Mouse (Mus musculus) spleen, adult 2 months (tissue): Measurements from ENCODE around the gene 1110051M20Rik. TPM values are rescaled to one million over a fixed set of nuclear protein-coding genes. Genes with fewer than 3 reads are reported as not detected.

Experiments used
- DNase-seq, 2 experiments: peaks; one replicate each; pipeline versions ENCODE4 v3.0.0 to v3.0.0-alpha.2; 2012 to 2021; ENCODE audit warnings: low spot score in 2 of 2, low read depth in 1 of 2
- H3K27ac ChIP-seq: fragments of 200-500 bp; 2 replicates; pipeline ENCODE4 v1.5.1; 2012; ENCODE audit warnings: low read length, inconsistent platforms; ENCODE audit not compliant: insufficient read depth
- H3K27me3 ChIP-seq: fragments of 200-500 bp; 2 replicates; pipeline ENCODE4 v1.6.1; 2012; ENCODE audit warnings: mild to moderate bottlenecking, moderate library complexity, low read length, inconsistent platforms; ENCODE audit not compliant: control insufficient read depth, insufficient read depth
- H3K36me3 ChIP-seq: fragments of 200-500 bp; 2 replicates; pipeline ENCODE4 v1.6.1; 2012; ENCODE audit warnings: mild to moderate bottlenecking, low read length, inconsistent platforms; ENCODE audit not compliant: control insufficient read depth, insufficient read depth
- H3K4me1 ChIP-seq: fragments of 200-500 bp; 2 replicates; pipeline ENCODE4 v1.6.1; 2011; ENCODE audit warnings: inconsistent platforms; ENCODE audit not compliant: control insufficient read depth, insufficient read depth, insufficient read length
- H3K4me3 ChIP-seq: fragments of 200-500 bp; 2 replicates; pipeline ENCODE4 v1.5.1; 2011; ENCODE audit warnings: mild to moderate bottlenecking, inconsistent platforms; ENCODE audit not compliant: insufficient read depth, insufficient read length; ENCODE audit errors: extremely low read depth
- CTCF ChIP-seq: fragments of 200-500 bp; IDR thresholded peaks from 2 replicates; pipeline ENCODE4 v1.5.1; 2011; ENCODE audit warnings: mild to moderate bottlenecking, inconsistent platforms; ENCODE audit not compliant: insufficient read depth, insufficient read length, insufficient replicate concordance; ENCODE audit errors: extremely low read depth
- POLR2A ChIP-seq: fragments of 200-500 bp; IDR thresholded peaks from 2 replicates; pipeline ENCODE4 v1.6.1; 2011; ENCODE audit warnings: low read depth, low read length, inconsistent platforms
- WGBS: fragments of 180-500 bp; shearing (Covaris S2); methylation state at CpG from one replicate; pipeline ENCODE4 v1.1.7; 2018; 5-methylcytosine and 5-hydroxymethylcytosine counted together
- polyA plus RNA-seq: library from polyadenylated mRNA; depleted of rRNA; stranded (reverse); fragments of >200 nt; gene quantifications from 2 replicates; pipeline ENCODE4 v1.2.3, GENCODE M21; 2012

1110051M20Rik gene
- polyA plus RNA-seq, 1 experiment = 5.6 TPM

DNA sequence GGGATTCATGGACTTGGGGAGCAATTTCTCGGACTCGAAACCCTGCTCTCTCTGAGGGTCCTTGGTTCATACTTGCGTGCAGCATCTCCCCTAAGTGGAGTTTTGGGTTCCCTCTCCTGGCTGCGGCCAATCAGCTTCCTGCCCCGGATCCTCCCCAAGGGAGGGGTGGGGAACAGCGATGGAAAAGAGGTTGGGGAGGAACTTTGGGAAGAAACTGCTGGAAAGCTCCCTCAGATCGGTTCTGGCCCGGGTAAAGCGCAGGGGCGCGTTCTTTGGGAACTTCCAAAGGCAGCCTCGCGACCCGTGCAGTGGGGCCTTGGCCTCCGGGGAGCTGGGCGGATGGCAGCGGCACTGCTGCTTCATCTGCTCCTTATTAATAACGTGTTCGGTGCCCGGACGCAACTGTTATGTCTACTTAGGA is 13.8 kb upstream of the 1110051M20Rik start:
- TF ChIP-seq POLR2A (no peak), CTCF (no peak)
- 1% methylated on average over 21 of the region's 21 CpGs for WGBS

DNA sequence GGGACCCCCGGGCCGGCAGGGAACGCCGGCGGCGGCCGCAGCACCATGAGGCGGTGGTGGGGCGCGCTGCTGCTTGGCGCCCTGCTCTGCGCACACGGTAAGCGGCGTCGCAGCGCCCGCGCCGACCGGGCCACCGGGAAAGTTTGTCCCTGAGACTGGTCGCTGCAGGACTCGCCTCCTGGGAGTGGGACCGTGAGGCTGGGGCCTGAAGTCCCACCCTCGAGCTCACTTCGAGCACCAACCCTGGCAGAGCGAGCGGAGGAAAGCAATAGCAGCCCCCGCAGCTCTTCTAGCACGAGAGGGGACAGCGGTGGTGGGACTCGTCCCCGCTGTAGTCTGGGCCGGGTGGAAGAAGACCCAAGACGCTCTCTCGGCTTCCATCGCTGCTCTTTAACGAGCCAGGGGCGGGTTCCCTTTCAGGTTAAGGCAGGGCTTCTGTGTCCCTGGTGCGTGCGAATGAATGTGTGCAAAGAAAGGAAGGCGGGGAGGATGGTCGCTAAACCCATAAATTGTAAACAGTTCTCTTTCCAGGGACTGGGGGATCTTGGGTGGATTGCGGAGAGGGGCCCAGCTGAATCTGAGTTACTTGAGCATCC is 13.2 kb upstream of the 1110051M20Rik start:
- Histone ChIP-seq H3K27ac (no peak overlapping the region), H3K36me3 (no peaks in the 10 kb centered on the region), H3K4me3 (peak overlapping the region; percentile 51; the same call in 1 of the 2 replicates), H3K4me1 (peaks cover 2% of the 10 kb centered on the region), H3K27me3 (peaks cover 23% of the 10 kb centered on the region)
- under 1% methylated on average over 44 of the region's 45 CpGs for WGBS
- DNase-seq = no peak
- TF ChIP-seq POLR2A = no peak
- TF ChIP-seq CTCF = no peak

More for the DNA sequence above, 13.8 kb upstream of the 1110051M20Rik start:
- H3K4me1 ChIP-seq = peaks cover 4% of the 10 kb centered on the region
- H3K36me3 ChIP-seq = no peaks in the 10 kb centered on the region
- H3K27me3 ChIP-seq = peaks cover 23% of the 10 kb centered on the region
- no peak overlapping the region for H3K27ac ChIP-seq
- no peak for DNase-seq
- H3K4me3 ChIP-seq = peak overlapping the region; percentile 51; the same call in 1 of the 2 replicates

DNA sequence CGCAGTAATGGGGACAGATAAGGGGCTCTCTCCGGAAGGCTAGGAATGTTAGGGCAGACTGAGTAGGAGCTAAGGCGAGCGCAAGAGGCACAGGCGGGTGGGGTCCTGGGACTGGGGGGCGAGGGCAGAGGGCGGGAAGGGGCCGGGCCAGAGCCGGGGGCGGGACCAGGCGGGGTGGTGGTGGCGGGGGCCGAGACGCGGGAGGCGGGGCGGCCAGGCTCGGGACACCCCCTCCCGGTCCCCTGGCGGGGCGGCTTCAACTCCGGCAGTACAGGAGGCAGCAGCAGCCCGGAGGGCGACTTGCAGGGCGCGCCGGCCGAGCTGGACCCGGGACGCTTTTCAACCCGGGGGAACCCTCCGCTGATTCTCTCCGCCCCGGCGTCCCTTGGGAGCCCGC is 12.8 kb upstream of the 1110051M20Rik start, which contains the start of gene Lrp4:
Lrp4 (plus strand) TSS at position 253 of the 397 bp plus-strand sequence.
- H3K4me3 ChIP-seq = peak within 1 kb of the TSS; percentile 51; the same call in 1 of the 2 replicates
- no peak for DNase-seq
- 8% methylated on average over 25 of the region's 36 CpGs for WGBS
- TF ChIP-seq POLR2A (no peak), CTCF (no peak)
- peaks cover 23% of the 10 kb centered on the region for H3K27me3 ChIP-seq
- H3K4me1 ChIP-seq = peaks cover 2% of the 10 kb centered on the region
- H3K36me3 ChIP-seq = no peaks in the 10 kb centered on the region
- H3K27ac ChIP-seq = no peak within 1 kb of the TSS

DNA sequence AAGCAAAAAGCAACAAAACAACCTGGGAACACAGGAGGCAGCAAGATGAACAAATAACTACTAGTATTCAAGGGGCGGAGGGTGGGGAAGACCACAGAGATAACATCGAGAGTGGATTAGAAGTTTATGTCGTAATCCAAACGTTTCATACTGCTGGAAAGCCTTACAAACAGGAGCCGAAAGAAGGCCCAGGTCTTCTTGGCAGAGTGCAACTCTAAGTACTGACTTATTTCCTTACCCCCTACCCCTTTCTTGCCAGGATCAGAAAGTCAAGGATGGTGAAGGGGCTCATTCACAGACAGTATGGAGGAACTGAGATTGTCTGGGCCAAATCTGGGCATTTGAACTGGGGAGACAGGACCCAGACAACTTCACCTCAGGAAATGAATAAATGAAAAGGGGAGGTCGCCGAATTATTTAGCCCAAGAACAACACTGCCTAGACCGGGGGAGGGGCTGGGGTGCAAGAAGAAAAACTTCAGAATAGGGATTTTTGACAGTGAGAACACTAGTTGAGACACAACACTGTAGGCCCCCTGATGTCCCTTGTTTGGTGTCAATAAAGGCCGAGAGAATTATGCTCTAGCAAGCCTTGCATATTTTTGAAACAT is 12.1 kb upstream of the 1110051M20Rik start:
- Histone ChIP-seq H3K36me3 (no peaks in the 10 kb centered on the region), H3K4me3 (no peak overlapping the region), H3K27me3 (peaks cover 23% of the 10 kb centered on the region), H3K27ac (no peak overlapping the region), H3K4me1 (peaks cover 2% of the 10 kb centered on the region)
- TF ChIP-seq CTCF (no peak), POLR2A (no peak)
- WGBS = 74% methylated on average over 9 of the region's 9 CpGs
- DNase-seq = no peak

DNA sequence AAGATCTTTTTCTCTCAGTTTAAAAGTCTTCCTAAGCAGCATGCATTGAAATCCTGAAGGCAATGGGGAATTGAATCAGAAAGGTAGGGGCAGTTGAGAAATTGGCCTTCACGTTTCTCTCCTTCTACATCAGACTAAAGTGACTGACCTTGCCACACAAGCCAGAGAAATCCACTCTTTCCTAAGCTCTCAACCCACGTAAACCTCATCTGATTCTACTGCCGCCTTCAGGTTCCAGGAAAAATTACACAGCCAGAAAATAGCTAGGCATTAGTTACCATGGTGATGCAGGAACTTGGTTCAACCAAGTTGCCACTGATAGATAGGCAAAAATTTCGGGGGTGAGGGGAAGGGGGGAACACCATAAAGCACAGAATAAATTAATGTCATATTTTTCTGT is 11.3 kb upstream of the 1110051M20Rik start:
- no peak for DNase-seq
- Histone ChIP-seq H3K4me3 (no peak overlapping the region), H3K27ac (no peak overlapping the region), H3K4me1 (peaks cover 2% of the 10 kb centered on the region), H3K36me3 (no peaks in the 10 kb centered on the region), H3K27me3 (peaks cover 23% of the 10 kb centered on the region)
- 5% methylated on average over 4 of the region's 4 CpGs for WGBS
- no peak for TF ChIP-seq POLR2A
- no peak for TF ChIP-seq CTCF

DNA sequence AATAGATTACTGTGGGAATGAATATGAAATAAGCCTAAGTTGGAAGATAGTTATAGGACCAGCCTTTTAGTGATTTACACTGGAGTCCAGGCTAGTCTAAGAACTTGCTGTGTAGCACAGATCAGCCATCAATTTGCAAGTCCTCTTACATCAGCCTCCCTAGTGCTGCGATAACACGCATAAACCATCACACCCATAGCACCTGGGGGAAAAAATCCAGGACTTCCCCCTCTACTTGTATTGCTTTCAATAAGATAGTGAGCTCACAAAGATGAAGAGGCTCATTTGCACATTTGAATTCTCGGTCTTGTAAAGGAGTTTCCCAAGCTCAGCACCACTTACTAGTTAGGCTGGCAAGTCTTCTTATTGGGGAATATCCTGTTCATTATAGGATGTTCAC is 9.9 kb upstream of the 1110051M20Rik start:
- Histone ChIP-seq H3K4me3 (no peak overlapping the region), H3K27ac (no peak overlapping the region), H3K4me1 (peaks cover 2% of the 10 kb centered on the region), H3K27me3 (peaks cover 17% of the 10 kb centered on the region), H3K36me3 (no peaks in the 10 kb centered on the region)
- WGBS = 82% methylated on average over 3 of the region's 3 CpGs
- TF ChIP-seq POLR2A = no peak
- no peak for TF ChIP-seq CTCF
- no peak for DNase-seq

DNA sequence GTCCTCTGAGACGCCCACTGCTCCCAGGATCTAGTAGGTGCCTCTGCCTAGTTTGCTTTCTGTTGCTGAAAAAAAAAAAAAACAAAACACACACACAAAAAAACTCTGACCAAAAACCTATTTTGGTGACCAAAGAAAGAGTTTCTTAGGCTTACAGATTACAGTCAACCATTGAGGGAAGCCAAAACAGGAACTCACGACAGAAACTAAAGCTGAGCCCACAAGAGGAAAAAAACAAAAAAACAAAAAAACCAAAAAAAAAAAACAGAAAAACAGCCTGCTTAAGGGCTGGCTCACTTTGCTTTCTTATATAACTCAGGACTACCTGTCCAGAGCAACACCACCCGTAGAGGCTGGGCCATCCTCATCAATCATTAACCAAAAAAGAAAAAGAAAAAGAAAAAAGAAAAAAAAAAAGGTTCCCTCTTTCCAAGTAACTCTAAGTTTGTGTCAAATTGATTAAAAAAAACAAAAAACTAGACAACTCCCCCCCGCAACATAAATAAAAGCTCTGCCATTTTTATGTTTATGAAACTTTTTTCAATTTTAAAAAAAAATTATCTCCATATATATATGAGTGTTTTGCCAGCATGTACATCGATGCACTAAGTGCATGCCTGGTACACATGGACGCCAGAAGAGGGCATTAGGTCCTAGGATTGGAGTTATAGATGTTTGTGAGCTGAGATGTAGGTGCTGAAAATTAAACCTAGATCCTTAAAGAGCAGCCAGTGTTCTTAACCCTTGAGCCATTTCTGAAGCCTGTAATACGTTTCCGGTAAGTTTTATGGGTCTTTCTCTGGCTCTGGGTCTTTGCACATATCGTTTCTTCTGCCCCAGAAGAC is 8.9 kb upstream of the 1110051M20Rik start:
- TF ChIP-seq CTCF = no peak
- TF ChIP-seq POLR2A = no peak
- DNase-seq = no peak
- no peak overlapping the region for H3K27ac ChIP-seq
- 68% methylated on average over 9 of the region's 9 CpGs for WGBS
- H3K4me3 ChIP-seq = no peak overlapping the region
- H3K27me3 ChIP-seq = peaks cover 13% of the 10 kb centered on the region
- H3K4me1 ChIP-seq = peaks cover 2% of the 10 kb centered on the region
- H3K36me3 ChIP-seq = no peaks in the 10 kb centered on the region
